Mouse (Mus musculus) layer of hippocampus, adult 18-20 months (tissue): Measurements from ENCODE around the gene Slc27a5. TPM values are rescaled to one million over a fixed set of nuclear protein-coding genes. Genes with fewer than 3 reads are reported as not detected.

Experiments used
- DNase-seq, 2 experiments: peaks; one replicate each; pipeline ENCODE4 v3.0.0; 2022; ENCODE audit warnings: low spot score in 2 of 2
- total RNA-seq, 2 experiments: library from RNA; stranded (reverse); gene quantifications; 2 replicates each; pipeline ENCODE4 v1.2.3; 2021

The Slc27a5 gene
- total RNA-seq, 2 experiments from 2014 or later, result 0.57 TPM; not detected in 1

GRCm38 (mm10) chr7:12987409-12988189 lies 10.4 kb downstream of the Slc27a5 start:
- no peak for DNase-seq

GRCm38 (mm10) chr7:12986906-12987305 lies 11.1 kb downstream of the Slc27a5 start:
- DNase-seq, result no peak

- no peak for DNase-seq
Observed at GRCm38 (mm10) chr7:12985724-12986123, 12.3 kb downstream of the Slc27a5 start.

- no peak for DNase-seq
Observed at GRCm38 (mm10) chr7:12980291-12980690, 17.7 kb downstream of the Slc27a5 start.

GRCm38 (mm10) chr7:12979776-12980175 lies 18.2 kb downstream of the Slc27a5 start:
- DNase-seq, result no peak

- DNase-seq, result no peak
Observed at GRCm38 (mm10) chr7:12978931-12979722, 18.9 kb downstream of the Slc27a5 start.

GRCm38 (mm10) chr7:12977682-12978389 lies 20.2 kb downstream of the Slc27a5 start, which contains the start of gene Zfp446:
Gene Zfp446 (plus strand): TSS chr7:12977848.
- peak; percentile 99 to 100 for DNase-seq

- no peak for DNase-seq
Observed at GRCm38 (mm10) chr7:12970906-12971305, 27.1 kb downstream of the Slc27a5 start.

GRCm38 (mm10) chr7:12966104-12966845 lies 31.7 kb downstream of the Slc27a5 start:
- DNase-seq, result peak in 1 of 2 experiments; percentile 33

GRCm38 (mm10) chr7:12965678-12966091 lies 32.3 kb downstream of the Slc27a5 start, which contains the start of gene Zfp324:
Gene Zfp324 (plus strand): TSS chr7:12965838.
- peak; percentile 89 to 95 for DNase-seq

- peak; percentile 41 to 73 for DNase-seq
Observed at GRCm38 (mm10) chr7:12961511-12962141, 36.4 kb downstream of the Slc27a5 start.

- no peak for DNase-seq
Observed at GRCm38 (mm10) chr7:12959718-12960117, 38.3 kb downstream of the Slc27a5 start.

GRCm38 (mm10) chr7:12958948-12959347 lies 39.0 kb downstream of the Slc27a5 start:
- DNase-seq, result no peak

- no peak for DNase-seq
Observed at GRCm38 (mm10) chr7:12957511-12957910, 40.5 kb downstream of the Slc27a5 start.

- no peak for DNase-seq
Observed at GRCm38 (mm10) chr7:12954896-12955295, 43.1 kb downstream of the Slc27a5 start.

GRCm38 (mm10) chr7:12949872-12950229 lies 48.1 kb downstream of the Slc27a5 start:
- DNase-seq, result no peak

GRCm38 (mm10) chr7:12949032-12949871 lies 48.7 kb downstream of the Slc27a5 start:
- DNase-seq, result peak; percentile 96 to 99

GRCm38 (mm10) chr7:12943488-12943887 lies 54.5 kb downstream of the Slc27a5 start:
- DNase-seq, result no peak

- DNase-seq, result no peak
Observed at GRCm38 (mm10) chr7:12940599-12940998, 57.4 kb downstream of the Slc27a5 start.
